Mouse (Mus musculus) spleen, adult 12 weeks (tissue): ENCODE results near the gene Vwf.
A peak's percentile ranks its signal among the peaks of the same experiment; 100 is the strongest.

ENCODE experiments used
- DNase-seq: peaks from one replicate; pipeline ENCODE4 v3.0.0; 2022; ENCODE audit warnings: low spot score

Vwf gene

DNA sequence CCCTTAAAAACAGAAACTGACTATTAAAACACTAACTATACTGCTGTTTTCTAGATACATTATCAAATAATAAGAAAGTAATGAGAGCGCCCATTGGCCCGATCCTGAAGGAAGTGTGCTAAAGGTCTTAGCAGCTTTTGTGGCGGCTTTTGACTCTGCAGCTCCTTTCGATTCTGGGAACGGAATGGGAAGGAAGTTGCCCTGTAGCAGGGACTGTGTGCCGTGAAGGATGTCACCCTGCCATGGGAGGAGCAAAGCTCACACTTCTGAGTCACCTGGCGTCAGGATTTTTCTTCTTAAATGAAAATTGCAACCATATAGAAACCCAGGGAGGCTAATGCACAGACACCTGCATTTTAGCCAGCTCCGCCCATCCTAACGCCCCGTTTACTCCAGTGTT, 1.8 kb downstream of the Vwf start:
- DNase-seq: no peak

DNA sequence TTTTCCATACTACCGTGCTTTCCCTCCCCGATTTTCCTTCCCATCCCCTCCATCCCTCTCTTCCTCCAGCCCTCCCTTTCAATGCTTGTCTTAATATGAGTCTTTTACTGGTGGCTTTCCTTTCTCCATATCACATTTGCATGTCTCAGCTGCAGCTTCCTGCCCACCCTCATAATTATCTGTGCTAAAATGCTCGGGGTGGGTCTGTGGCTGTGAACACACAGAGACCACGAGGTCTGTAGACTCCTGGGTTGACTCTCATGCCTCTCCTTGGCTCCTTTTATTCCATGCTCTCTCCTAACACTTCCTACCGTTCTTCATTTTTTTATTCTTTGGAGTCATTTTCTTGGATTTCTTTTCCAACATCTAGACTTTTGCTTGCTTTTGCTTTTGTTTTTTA, 3.6 kb downstream of the Vwf start:
- DNase-seq: no peak

DNA sequence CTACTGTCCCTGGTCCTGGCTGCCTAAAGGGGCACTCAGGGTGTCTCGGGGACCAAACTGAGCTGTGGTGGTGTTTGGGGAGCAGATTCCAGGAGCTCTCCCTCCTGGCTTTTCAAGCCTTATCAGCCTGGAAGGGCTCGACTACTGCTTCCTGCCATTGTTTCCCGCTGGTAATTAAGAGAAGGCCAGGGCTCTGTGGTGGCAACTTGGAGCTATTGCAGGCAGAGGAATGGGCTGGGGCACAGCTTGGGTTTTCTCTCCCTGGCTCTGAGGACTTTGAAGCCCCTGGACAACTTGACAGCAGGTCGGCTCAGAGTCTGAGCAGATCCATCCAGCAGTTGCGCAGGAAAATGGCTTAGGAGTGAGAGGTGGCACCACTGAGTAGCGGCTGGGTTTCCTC, 6.2 kb downstream of the Vwf start:
- DNase-seq: no peak

DNA sequence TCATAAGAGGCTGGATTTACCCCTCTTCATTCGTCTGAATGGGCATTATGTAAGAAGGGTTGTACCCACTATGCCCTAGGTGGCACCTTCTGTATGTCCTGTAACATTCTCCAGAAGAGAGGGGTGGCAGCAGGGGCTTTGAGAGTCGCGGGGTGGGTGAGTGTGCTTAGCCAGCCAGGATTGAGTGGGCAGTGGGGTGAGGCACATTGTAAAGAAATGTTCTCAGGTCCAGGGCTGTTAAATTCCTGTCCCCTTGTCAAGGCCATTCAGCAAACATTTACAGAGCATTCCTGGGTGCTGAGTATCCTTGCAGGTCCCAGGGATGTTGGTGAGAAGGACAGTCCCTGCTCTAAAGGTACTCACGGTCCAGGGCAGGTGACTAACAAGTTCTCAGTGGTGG, 7.0 kb downstream of the Vwf start:
- no peak for DNase-seq

DNA sequence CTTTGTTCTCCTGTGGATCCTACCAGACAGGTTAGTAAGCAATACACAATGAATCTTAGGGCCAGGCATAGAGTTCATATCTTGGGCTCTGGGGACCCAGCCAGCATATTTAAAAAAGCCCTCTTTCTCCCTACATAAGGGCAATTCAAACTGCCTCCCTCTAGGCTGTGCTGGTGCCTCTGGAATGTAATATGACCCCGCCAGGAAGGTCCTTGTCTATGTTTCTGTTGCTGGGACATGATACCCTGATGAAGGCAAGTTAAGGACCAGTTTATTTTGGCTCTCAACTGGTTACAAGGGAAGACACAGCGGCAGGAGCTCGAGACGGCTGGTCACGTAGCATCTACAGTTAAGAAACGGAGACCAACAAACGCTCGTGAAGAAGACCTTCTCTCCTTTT, 12.3 kb downstream of the Vwf start:
- DNase-seq: no peak

DNA sequence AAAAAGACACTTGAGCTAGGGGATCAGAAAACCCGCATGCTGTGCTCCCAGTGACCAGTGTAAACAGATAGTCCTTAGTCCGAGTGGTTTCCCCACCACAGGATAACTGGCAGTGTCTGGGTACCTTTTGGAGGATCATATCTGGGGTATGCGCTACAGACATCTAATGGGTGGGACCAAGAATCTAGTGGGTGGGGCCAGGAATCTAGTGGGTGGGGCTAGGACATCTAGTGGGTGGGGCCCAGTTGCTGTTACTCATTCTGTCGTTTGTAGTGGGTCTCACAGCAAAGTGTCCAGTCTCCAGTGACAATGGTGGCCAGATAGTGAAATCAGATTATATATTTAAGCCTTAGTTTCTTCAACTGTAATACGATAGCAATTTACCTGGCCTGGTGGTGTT, 14.5 kb downstream of the Vwf start:
- DNase-seq: peak; percentile 55

DNA sequence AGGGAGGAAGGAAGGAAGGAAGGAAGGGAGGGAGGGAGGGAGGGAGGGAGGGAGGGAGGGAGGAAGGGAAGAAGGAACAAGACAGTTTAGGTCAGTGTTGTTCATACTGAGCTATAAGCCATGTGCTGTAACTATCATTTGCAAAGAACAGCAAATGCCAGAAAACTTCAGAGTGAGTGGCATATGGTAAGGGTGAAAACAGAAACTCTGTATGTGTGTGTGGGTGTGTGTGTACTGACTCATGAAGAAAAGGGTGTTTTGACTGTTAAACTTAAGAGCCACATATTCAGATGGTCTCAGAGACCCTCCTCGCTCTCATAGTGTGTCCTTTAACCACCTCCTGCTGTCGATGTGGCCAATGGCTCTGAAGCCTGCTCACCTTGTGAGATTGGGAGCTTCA, 14.9 kb downstream of the Vwf start:
- no peak for DNase-seq

DNA sequence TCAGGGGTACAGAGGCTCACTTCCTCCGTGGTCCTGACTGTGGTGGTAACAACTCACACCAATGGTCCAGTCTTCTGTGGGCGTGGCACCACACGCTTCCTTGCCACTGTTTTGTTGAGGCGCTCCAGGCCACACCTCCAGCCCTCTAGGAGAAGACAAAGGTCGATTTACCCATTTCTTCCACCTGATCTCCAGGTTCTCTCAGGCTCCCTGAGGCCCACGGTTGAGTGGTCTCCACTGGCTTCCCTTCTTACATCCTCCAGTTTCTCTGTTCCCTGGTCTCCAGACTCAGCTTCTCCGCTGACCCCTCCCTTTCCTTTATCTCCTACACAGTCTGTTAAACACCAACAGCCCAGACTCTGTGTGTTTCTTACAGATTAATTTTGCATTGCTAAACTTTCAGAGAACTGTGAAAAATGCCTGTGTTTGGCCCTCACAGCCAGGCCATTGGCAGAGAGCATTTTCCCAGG, 18.3 kb downstream of the Vwf start:
- DNase-seq: peak; percentile 53

DNA sequence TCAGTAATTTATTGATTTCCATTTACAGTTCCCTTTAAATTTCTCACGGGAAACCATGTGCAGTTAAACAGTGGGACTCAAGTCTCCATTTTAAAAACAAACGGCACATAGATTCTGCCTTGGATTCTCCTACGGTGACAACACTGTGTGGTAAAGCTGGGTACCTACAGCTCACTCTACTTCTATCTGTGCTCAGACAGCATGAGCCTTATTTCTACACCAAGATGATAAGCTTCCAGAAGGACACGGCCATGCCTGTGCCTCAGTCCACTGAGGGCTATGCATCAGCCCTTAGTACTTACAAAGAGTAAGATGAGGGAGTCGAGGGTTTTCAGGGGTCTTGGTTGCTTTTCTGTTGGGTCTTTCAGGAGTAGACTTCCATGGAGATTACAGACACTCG, 18.8 kb downstream of the Vwf start:
- no peak for DNase-seq

DNA sequence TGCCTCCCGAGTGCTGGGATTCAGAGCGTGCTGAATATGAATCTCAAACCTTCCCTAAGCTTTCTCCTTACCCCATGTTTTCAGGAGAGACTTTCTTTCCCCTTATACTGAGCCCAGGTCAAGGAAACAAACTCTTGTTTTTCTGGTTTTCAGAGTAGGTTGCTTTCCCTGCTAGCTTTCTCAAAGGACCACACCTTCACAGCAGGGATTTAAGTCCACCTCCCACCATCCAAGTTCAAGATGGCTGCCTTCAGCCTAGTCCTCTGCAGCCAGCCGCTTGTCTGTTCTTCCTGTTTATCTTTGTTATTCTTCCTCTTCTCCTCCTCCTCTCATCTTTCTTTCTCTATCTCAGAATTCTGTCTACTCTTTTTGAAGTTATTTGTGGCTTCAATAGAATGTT, 20.1 kb downstream of the Vwf start:
- DNase-seq: no peak

DNA sequence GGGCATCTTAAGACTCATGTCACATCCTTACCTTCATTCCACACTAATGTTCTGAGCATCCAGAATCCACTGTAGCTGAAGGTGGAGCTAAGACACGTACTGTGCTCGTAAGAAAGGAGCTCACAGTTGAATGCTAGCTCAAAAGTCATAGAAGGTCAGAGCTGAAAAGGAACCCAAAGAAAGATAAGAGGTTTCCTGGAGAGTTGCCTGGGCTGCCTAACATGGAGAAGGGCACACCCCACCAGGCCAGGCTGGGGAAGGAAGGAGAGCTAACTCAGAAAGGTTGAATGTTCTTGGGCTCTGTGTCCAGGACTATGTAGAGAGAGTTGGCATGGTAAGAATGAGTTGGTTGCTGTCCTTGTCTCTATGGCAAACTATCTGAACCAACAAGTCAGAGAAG, 21.8 kb downstream of the Vwf start:
- DNase-seq: no peak

DNA sequence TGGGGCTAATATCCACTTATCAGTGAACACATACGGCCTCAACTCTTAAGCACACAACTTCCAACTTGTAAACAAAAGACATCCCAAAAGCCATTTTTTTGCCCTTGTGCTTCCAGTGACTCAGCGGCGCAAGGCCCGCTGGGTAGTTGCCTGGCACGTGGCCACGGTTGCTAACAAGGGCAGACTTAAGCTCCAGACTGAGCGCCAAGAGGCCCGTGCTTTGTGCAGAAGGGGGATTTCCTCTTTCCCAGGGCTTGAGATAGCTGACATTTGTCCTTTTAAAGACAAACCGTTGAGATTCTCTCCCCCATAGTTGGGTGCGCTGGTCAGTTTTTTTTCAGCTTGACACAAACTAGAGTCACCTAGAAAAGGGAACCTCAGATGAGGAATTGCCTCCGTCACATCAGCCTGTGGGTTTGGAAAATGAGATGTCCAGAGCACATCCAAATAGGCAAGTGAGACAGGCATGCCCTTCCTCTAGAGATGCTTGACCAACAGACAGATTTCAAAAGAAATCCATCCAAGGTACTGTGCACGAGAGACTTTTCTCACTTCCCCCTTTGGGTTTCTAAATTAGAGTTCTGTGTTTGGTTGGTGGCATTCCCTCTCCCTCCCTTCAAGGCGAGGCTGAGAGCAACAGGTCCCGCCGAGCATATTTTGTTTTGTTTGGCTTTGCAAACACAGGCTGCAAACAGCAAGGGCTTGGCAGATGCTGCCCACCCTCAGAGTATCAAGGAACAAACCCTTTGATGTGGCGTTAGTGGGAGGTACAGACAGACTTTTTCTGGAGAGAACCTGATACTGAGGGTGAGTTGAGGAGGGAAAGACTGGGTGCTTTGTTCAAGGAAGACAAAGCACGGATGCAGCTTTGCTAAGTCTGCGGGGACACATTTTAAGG, 26.0 kb downstream of the Vwf start:
- peak; percentile 60 for DNase-seq

DNA sequence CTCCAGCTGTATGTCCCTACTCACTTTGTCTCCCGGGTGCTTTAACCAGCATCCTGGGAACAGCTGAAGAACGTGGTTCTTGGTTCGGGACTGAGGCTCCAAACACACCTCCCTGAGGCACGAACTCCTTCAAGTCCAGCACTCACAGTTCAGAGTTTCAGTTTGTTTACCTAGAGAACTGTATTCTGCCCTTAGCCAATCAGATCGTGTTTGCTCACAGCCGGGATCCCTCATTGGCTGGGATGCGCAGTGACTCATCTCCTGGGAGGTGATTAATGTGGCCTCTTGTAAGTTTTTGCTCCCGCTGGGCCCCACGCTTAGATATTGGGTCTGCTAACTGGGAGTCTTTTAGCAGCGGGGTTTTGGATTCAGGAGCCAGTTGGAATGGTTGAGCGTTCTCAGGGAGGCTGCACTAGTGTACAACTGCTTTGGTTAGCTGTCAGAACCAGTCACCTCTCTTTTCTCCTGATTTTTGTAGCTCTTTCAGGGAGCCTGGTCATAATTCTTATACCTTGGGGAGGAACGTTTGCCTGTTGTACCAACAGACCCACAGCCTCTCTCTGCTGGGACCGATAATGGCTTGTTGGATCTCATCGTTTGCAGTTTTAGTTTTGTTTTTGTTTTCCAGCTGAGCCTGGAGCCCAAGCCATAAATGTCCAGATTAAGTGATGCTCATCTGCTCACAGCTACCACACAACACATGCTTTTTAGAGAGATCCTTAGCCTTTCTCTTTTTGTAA, 26.8 kb downstream of the Vwf start:
- DNase-seq: peak; percentile 80

DNA sequence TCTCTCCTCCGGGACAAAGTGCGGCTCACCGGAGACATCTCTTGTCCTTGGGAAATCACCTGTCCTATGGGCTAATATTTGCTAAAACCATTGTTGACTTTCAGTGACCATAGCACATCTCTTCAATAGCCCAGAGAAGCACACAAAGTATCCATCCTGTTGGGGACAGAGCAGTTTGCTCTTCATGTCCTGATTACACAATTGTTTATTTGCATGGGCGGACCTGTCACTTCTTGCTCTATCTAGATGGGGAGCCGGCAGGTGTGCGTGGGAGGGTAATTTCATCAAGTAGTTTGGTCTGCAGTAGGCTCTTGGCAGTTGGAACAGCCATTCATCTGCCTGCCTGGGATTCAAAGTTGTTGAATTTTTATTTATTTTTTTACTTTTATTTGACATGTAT, 28.5 kb downstream of the Vwf start:
- DNase-seq: no peak

DNA sequence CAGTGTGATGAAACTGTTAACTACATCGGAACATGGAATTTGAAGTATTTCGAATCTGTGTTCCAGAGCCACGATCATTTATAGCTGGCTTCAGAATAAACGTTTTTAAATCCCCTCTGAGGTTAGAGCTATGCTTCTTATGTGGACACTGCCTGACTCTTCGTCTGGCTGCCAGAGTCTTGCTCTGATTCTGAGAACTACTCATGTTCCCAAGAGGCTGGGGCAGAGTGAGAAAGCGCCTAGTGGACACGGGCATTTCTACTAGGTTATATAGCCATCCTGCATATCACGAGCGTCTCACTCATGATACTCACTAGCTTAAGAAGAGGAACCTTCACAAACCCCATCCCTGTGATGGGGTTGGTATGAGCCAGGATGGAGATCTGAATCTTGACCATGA, 30.7 kb downstream of the Vwf start:
- DNase-seq: no peak

DNA sequence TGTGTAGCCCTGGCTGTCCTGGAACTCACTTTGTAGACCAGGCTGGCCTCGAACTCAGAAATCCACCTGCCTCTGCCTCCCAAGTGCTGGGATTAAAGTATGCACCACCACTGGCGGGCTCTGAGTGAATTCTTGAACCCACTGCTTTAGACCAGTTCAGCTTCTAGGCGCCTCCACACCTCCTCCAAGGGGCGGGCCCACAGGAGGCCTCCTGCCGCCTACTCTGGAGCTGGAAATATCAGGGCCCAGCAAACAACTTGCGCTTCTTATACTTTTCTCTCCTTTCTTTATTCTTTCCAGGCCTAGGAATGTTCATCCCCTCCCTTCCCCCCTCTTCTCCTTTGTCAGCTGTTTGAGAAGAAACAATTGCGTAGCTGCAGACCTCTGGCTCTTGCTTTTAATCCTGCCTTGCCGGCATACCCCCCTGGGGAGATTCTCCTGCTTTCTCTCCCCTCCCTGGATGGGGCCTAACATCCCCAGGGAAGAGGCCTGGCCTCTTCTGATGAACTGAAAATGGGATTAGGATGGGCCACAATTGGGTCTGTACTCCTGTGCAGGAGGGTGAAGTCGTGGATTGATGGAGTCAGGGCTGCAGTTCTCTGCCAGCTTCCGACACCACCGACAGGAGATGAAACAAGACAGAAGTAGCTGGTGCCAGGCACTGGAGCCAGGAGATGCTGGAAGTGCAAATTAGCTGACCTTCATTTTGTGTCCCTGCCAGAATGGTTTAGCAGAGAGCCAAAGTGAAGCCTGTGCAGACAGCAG, 31.5 kb downstream of the Vwf start:
- no peak for DNase-seq

DNA sequence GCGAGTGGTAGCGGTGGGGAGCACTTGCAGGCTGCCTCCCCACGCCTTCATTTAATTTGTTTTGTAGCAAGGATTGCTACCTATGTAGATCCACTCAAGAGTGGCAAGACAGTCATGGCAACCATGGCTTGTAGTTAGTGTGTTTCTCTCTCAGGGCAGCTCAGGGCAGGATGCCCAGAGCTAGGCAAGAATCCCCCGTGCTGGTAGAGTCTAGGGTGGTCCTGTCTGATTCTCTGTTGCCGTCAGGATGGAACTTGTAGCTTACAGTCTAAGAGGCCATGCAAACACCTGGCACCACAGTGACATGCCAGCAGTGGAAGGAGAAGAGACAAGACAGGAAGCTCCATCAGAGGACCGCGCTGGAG, 32.1 kb downstream of the Vwf start:
- no peak for DNase-seq

DNA sequence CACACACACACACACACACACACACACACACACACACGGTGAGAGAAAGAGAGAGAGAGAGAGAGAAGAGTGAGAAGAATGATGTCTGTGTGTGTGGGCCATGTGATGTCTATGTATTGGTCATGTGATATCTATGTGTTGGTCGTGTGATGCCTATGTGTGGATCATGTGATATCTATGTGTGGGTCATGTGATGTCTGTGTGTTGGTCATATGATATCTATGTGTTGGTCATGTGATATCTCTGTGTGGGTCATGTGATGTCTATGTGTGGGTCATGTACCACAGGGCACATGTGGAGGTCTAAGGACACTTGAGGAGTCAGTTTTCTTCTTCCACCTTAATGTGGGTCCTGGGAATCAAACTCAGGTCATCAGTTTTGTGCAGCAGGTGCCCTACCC, 33.3 kb downstream of the Vwf start:
- no peak for DNase-seq

DNA sequence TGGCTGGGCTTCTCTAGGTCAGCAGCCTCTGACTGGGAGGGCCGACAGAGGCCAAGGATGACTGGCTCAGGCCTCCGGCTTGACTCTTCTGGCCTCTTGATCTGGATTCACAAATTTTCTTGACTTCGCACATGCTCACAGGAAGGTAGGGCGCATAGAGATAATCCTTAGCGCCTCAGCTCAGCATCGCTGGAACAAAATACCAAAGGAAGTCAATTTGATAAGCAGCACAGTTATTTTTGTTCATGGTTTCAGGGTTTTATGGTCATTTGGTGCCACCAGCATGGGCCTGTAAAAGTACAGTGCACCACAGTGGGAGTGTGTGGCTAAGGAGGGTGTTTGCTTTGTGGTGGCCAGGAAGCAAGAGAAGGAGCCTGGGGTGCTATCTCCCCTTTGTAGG, 37.1 kb downstream of the Vwf start:
- DNase-seq: no peak

DNA sequence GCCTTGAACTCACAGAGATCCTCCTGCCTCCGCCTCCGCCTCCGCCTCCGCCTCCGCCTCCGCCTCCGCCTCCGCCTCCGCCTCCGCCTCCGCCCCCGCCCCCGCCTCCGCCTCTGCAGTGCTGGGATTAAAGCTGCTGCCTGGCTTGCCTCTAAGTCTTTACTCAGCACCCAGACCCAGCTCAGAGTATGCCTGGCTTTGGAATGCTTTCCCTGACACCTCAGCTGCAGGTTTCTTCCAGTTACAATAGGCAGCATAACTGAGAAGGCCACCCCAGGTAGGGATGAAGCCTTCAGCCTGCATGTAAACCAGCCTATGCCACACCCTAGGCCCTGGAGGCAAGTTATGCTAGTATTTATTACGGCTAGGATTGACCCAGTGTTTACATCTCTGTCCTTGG, 37.7 kb downstream of the Vwf start:
- DNase-seq: no peak

DNA sequence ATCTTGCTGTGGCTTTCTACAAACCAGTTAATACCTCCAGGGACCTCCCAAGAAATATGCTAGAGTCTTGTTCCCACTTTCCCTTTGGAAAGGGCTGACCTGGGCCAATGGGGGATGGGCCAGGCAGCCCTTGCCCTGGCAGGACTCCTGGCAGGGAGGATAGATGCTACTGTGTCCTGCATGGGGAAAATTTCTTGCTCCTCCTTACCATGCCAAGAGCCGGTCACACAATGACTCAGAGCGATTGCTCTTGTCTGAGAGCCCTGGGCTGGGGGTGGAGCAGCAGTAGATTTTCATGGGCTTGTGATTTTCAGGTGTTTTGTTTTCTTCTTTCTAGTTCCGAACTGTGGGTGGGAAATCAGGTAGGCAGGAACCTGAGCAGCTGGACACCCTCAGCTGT, 39.0 kb downstream of the Vwf start:
- no peak for DNase-seq

DNA sequence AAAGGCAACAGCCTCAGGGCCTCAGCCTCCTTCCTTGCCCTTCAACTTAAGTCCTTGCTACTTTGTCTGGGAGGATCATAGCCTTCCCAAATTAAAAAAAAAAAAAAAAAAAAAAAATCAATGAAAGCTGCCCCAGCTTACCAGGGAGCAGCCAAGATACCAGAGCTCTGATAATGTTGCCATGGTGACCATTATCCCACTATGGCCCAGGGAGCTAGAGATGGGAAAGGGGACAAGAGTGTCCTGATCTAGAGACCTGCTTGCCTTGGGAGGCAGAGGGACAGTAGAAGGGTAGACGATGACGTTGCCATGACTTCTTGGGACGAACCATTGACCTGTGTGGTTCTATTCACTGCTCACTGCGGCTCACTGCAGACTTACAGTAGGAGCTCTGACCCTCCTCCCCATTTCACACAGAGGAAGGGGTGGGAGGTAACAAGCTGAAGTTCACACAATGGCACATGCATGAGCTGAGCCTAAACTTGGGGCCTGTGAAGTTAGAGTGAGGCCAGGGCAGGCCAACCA, 39.5 kb downstream of the Vwf start:
- DNase-seq: no peak

DNA sequence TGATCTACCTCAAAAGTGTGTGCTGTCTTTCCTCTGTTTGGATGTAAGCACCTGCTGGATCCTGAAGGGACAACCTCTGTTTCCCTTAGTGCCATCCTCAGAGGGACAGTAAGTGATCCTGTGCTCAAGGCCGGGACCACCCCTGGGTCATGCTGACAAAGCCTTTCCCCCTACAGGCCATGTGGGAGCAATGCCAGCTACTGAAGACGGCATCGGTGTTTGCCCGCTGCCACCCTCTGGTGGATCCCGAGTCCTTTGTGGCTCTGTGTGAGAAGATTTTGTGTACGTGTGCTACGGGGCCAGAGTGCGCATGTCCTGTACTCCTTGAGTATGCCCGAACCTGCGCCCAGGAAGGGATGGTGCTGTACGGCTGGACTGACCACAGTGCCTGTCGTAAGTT, 41.7 kb downstream of the Vwf start:
- no peak for DNase-seq
